Mouse (Mus musculus): ENCODE measurements around the gene Avpr1a. TPM values are rescaled to one million over a fixed set of nuclear protein-coding genes. Genes with fewer than 3 reads are reported as not detected.

Avpr1a gene
- polyA plus RNA-seq, 1 experiment from 2014 or later = 6.3 TPM

DNA sequence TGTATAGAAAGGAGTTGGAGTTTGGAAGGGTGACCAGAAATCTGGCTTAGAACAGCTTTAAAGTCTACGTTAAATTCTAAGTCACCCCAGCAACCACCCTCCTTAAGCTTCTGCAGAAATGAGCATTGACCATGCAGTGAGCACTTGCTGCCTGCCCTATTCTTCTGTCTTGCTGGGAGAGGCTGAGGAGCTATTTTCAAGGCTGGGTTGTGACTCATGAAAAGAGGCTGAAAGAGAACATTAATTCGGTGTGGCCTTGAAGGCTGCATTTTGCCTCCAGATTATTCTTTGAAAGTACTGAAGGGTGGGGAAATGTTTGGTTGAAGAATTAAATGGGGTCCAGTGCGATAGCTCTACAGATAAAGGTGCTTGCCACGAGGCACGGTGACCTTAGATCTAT is 28.5 kb downstream of the Avpr1a start:
- 90% methylated on average over 5 of the region's 5 CpGs for WGBS
- H3K4me3 ChIP-seq = no peak overlapping the region
- no peaks in the 10 kb centered on the region for H3K36me3 ChIP-seq
- no peak overlapping the region for H3K4me2 ChIP-seq
- no peaks in the 10 kb centered on the region for H3K27me3 ChIP-seq
- H3K9me3 ChIP-seq = no peaks in the 10 kb centered on the region
- no peak overlapping the region for H3K27ac ChIP-seq
- no peaks in the 10 kb centered on the region for H3K4me1 ChIP-seq
- H3K9ac ChIP-seq = no peak overlapping the region
- no peak for ATAC-seq (ENCODE audit: insufficient number of reproducible peaks, low FRiP score, low TSS enrichment, low read depth)

DNA sequence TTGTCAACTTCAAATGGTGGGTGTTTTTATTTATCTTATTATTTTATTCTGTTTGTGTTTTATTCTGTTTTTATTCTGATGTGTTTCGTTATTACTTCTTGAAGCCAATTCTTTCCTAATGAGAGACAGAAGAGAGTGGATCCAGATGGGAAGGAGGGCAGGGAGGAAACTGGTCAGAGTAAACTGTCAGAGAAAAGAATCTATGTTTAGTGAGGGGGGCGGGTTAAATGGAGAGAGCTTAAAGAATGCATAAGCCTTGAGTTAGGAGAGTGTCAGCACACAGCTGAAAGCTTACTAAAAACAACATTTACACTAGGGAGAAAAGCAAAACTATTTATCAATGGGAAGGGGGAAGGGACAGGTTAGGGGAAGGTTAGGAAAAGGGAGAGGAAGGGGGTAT is 50.3 kb downstream of the Avpr1a start:
- WGBS = 61% methylated on average over 2 of the region's 2 CpGs

DNA sequence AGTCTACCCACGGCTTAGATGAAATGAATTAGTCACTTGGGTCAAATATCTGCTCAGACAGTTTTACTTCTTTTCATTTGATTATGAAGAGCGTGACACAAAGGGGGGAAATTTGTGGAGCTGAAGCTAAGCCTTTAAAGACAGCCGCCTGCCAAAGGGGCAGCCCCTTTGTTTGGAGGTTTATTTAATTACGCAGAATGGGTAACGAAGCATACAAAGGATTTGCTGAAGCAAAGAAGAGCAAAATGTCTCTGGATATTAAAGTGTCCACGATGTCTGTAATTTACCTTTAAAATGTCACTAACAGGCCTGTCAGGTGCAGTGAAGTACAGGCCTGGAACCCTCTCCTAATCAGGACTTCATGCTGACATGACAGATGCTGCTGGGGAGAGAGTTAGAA is 51.0 kb downstream of the Avpr1a start:
- Histone ChIP-seq H3K4me3 (no peak overlapping the region), H3K27ac (no peak overlapping the region), H3K27me3 (no peaks in the 10 kb centered on the region), H3K36me3 (no peaks in the 10 kb centered on the region), H3K9me3 (no peaks in the 10 kb centered on the region), H3K4me1 (no peaks in the 10 kb centered on the region), H3K9ac (no peak overlapping the region), H3K4me2 (no peak overlapping the region)
- 71% methylated on average over 6 of the region's 6 CpGs for WGBS
- no peak for ATAC-seq (ENCODE audit: insufficient number of reproducible peaks, low FRiP score, low TSS enrichment, low read depth)

More for the DNA sequence above, 50.3 kb downstream of the Avpr1a start:
- Histone ChIP-seq H3K4me3 (no peak overlapping the region), H3K9me3 (no peaks in the 10 kb centered on the region), H3K27me3 (no peaks in the 10 kb centered on the region), H3K4me2 (no peak overlapping the region), H3K9ac (no peak overlapping the region), H3K4me1 (no peaks in the 10 kb centered on the region), H3K36me3 (no peaks in the 10 kb centered on the region), H3K27ac (no peak overlapping the region)
- ATAC-seq (ENCODE audit: insufficient number of reproducible peaks, low FRiP score, low TSS enrichment, low read depth) = no peak

Other genes with a start within 250 kb of the Avpr1a start
- gene Ppm1h, start 230.3 kb downstream of the Avpr1a start, polyA plus RNA-seq (2015; fragmentation: Nextera tagmentation; extraction: Ambion mirVana) = 2.6 and 3.2 TPM in 2 replicates

Data from limb, embryonic 15.5 days (tissue).